Mouse (Mus musculus) liver, adult 2 months (tissue): Measurements from ENCODE around the gene Olfr1137.

Source experiments
- CTCF ChIP-seq: fragments of 200-500 bp; IDR thresholded peaks from 2 replicates; pipeline ENCODE4 v1.5.1; 2011; ENCODE audit warnings: low read depth, low read length, control low read depth
- POLR2A ChIP-seq: fragments of 200-500 bp; IDR thresholded peaks from 2 replicates; pipeline ENCODE4 v1.6.1; 2011; ENCODE audit warnings: low read length, control low read depth; ENCODE audit not compliant: insufficient read depth; ENCODE audit errors: extremely low read depth

- TF ChIP-seq CTCF, result no peak
- TF ChIP-seq POLR2A, result no peak
Measured at GRCm38 (mm10) chr2:87739878-87740277, 26.9 kb upstream of the Olfr1137 start, which contains the start of gene Olfr1138.
